ENCODE assay signal across 24 mouse cellular contexts in genomic region chr2:38518719-38519118, GRCm38 (mm10).
"Had no signal": no experiment of that assay in that cellular context is flagged by ENCODE, and none has a peak within 500 bp of the region (broad histone marks: within the 10 kb centered on the region; RNA-seq: fewer than 3 reads in every experiment).

No protein-coding gene starts in this region.

- H3K4me3 ChIP-seq: left cerebral cortex, adult 2 months; lung, embryonic 15.5 days; midbrain, embryonic 12.5 days; midbrain, embryonic 15.5 days; neural tube, embryonic 12.5 days; neural tube, embryonic 15.5 days; stomach, embryonic 15.5 days had no signal

- ATAC-seq: midbrain, embryonic 15.5 days had no signal

- H3K9ac ChIP-seq: liver, embryonic 14.5 days; lung, embryonic 15.5 days; midbrain, embryonic 12.5 days; midbrain, embryonic 15.5 days; neural tube, embryonic 12.5 days; neural tube, embryonic 15.5 days; stomach, embryonic 15.5 days had no signal

- DNase-seq: kidney, adult 11 months; kidney, adult 9 months; kidney, postnatal 25 days; layer of hippocampus, postnatal 36 days; lung, adult 18-20 months; lung, postnatal 10 days; lung, postnatal 4 days; right cerebral cortex, adult 18-20 months; right cerebral cortex, postnatal 14 days; right cerebral cortex, postnatal 4 days; spleen, adult 18-20 months; thymus, adult 18-20 months; thymus, postnatal 14 days; thymus, postnatal 4 days had no signal

- H3K36me3 ChIP-seq: midbrain, embryonic 12.5 days; midbrain, embryonic 15.5 days; neural tube, embryonic 12.5 days; neural tube, embryonic 15.5 days; stomach, embryonic 15.5 days had no signal

- H3K27ac ChIP-seq: kidney, postnatal 0 days; left cerebral cortex, adult 2 months; liver, embryonic 14.5 days; lung, embryonic 15.5 days; midbrain, embryonic 12.5 days; midbrain, embryonic 15.5 days; neural tube, embryonic 12.5 days; neural tube, embryonic 15.5 days; stomach, embryonic 15.5 days had no signal

- H3K27me3 ChIP-seq: lung, embryonic 15.5 days; midbrain, embryonic 12.5 days; midbrain, embryonic 15.5 days; neural tube, embryonic 12.5 days; neural tube, embryonic 15.5 days; stomach, embryonic 15.5 days had no signal

- H3K4me2 ChIP-seq: liver, embryonic 11.5 days; lung, embryonic 15.5 days; midbrain, embryonic 12.5 days; midbrain, embryonic 15.5 days; neural tube, embryonic 12.5 days; neural tube, embryonic 15.5 days; stomach, embryonic 15.5 days had no signal

- H3K9me3 ChIP-seq: lung, embryonic 15.5 days; midbrain, embryonic 12.5 days; midbrain, embryonic 15.5 days; neural tube, embryonic 12.5 days; neural tube, embryonic 15.5 days; stomach, embryonic 15.5 days had no signal
